Mouse (Mus musculus) kidney, postnatal 10 days (tissue): ENCODE data around the gene Klhl12.
"Not testable (repeated sequence)": the region's sequence is repeated elsewhere in the genome, so short reads cannot be mapped to it uniquely, and the experiment has no call there.

Source experiments
- DNase-seq: peaks from one replicate; pipeline ENCODE4 v3.0.0; 2021; ENCODE audit warnings: mixed read lengths

The Klhl12 gene

DNA sequence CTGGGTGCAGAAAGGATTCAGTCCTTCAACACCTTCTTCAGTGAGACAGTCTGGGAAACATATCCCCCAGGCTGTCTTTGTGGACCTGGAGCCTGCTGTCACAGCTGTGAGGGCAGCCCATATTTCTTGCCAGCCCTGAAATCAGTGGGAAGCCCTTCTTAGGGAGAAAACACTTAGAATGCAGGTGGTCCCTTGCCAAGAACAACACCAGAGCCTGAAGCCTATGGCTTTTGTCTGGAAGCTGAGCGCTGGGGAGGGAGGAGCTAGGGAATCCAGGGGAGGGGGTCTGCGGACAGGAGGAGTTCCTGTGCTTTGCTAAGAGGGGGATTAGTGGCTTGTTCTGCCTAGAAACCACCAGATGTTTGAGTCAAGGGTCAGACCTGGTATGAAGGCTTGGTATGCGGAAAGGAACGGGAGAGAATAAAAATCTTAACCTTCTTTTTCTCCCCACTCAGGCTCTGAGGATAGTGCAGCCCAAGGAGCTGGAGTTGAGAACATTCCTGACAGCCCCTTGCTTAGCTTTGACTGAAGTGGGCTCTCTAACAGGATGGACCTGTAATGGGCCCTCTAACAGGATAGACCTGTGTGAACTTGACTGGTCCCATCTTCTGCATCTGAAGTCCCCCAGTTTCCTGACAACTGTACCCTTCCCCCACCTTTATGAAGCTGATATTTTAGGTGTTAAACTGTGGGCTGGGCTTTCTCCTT lies 61.3 kb downstream of the Klhl12 start:
- DNase-seq, result peak; percentile 76

DNA sequence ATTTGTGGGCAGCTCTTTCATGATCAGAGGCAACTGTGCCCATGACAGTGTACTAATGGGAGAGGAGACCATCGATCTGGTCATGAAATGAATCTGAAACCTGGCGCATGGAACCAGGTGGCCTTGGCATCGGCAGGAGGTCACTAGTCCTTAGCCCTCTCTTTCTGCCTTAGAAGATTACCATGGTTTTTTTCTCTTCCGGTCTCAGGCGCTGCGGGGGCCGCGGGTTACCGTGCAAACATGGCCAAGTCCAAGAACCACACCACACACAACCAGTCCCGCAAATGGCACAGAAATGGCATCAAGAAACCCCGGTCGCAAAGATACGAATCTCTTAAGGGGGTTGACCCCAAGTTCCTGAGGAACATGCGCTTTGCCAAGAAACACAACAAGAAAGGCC lies 62.5 kb downstream of the Klhl12 start:
- DNase-seq, result not testable (repeated sequence)

DNA sequence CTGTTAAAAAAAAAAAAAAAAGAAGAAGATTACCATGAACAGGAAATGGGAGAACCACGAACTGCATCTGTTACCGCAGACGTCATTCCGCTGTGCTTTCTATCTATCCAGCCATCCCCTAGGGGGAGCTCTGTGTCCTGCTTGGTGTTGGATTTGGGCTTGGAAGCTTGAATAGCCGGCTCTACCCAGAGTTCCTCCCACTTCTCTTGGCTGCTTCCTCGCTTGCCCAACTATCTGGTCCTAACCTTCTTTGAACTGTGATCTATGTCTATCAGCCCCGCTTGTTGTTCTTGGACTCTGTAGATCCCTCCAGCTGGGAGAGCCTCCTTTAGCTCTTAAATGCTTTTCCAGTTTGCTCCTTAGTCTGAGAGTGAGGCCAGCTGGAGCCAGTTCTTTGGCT lies 63.3 kb downstream of the Klhl12 start:
- DNase-seq, result peak; percentile 93

DNA sequence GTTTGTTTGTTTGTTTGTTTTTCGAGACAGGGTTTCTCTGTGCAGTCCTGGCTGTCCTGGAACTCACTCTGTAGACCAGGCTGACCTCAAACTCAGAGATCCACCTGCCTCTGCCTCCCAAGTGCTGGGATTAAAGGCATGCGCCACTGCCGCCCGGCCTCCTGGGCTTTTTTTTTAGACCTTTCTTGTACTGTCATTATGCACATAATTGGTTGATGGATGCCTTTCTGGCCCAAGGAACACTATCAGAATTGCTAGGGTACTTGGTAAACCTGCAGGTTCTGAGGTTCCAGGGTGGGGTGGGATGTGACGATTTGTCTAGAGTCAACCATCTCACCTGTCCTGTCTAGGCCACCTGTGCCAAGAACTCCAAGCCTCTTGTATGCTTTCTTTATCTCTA lies 63.9 kb downstream of the Klhl12 start:
- not testable (repeated sequence) for DNase-seq

DNA sequence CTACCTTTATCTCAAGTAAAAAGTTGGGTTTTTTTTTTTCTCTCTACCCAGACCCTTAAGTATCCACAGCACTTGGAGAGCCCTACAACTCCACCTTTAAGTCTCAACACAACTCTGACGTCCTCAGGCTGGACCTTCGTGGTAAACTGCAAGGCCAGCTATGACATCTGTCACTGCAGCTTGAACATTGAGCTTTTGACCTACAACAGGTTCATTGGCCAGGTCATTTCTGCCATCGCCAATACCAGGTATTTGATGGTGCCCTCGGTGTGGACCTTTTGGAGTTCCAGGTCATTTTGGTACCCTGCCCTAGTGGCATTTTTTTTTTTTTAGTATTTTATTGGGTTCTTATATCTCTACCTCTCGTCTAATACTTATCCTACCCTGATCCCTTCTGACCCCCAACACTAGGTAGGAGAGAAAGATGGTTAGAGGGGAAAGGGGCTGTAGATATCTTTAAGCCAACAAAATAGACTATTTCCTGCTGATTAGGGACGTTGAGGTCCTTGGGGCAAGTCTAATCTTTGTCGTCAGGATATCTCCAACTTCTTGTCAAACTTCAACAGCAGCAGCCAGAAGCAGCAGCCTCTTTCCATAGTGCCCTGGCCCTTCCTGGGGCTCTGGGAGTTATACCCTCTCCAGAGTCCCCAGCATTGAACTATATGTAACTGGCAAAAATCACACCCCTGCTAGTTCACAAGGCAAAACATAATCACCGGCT lies 64.8 kb downstream of the Klhl12 start:
- no peak for DNase-seq

DNA sequence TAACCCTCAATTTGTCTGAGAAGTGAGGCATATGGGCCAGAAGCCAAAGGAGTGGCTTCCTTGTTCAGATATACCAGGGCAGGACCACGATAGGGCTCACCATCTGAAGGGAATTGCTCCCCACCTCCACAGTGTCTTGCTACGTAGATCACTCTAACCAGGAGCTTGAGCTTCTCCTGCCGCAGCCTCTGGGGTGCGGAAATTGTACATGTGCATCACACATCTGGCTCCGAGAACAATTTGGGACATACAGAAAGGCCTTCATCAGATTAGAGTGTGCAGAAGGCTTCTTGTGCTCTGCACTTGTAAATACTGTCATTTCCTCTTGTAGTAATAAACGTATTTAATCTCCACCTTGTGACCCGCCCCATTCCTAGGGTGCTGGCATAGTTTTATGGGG lies 65.8 kb downstream of the Klhl12 start:
- DNase-seq, result no peak

DNA sequence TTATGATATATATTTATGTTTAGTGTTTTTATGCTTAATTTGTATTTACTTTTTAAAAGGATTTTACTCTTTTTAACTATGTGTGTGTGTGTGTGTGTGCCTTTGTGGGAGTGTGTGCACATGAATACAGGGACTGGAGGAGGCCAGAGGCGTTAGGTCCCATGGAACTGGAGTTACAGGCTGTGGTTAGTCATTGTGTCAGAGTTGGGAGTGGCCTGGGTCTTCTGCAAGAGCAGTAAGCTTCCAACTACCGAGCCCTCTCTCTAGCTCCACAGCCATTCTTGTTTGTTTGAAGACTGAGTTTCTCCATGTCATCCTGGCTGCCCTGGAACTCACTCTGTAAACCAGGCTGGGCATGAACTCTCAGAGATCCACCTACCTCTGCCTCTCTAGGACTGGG lies 67.0 kb downstream of the Klhl12 start:
- DNase-seq, result no peak

DNA sequence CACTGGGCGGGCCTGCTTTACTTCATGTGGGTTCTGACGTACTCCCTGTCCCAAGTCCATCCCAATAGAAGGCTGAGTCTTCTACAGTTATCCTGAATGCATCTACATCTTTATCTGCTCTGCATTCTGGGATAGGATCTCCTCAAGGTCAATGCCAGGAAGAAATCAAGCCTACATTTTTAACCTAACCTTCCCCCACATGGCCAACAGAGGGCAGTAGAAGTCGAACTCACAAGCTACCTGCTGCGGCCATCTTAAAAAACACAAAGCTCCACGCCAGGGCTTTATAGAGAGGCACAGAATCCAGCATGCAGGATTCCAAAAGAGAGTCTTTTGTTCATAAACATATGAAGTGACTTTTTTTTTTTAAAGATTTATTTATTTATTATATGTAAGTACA lies 69.1 kb downstream of the Klhl12 start:
- no peak for DNase-seq

DNA sequence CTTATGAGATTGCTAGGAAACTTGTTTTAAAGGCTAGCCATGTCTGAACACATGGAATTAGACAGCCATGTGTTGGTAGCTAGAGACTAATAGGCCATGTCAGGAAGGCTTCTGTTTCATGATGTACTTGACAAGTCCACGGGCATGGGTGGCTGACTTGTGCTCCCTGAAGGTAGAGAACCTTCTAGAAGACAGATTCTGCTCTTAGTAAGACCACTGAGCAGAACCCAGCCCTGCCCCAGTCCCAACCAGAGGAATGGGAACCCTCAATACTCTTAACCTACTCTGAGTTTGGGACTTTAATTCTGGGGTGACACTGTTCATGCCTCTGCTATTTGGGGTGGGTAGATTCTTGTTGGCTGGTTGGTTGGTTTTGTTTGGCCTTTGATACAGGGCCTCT lies 69.7 kb downstream of the Klhl12 start:
- DNase-seq, result no peak

DNA sequence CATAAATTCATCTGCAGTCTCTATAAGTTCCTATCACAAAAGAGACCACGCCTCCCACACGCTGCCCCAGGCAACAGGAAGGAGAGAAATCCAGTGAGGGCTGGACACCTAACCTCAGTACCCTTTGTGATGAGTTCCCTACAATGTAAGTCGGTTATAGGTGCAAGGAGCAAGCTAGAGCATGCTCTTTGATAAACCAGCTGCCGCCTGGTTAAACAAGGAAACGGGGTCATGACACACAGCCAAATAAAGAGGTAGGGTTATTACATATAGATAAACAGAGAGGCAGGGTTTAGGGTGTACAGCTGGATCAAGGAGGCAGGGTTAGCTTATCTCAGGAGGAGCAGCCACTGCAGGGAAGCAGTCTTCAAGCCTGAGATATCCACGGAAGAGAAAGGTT lies 71.4 kb downstream of the Klhl12 start:
- DNase-seq, result no peak

DNA sequence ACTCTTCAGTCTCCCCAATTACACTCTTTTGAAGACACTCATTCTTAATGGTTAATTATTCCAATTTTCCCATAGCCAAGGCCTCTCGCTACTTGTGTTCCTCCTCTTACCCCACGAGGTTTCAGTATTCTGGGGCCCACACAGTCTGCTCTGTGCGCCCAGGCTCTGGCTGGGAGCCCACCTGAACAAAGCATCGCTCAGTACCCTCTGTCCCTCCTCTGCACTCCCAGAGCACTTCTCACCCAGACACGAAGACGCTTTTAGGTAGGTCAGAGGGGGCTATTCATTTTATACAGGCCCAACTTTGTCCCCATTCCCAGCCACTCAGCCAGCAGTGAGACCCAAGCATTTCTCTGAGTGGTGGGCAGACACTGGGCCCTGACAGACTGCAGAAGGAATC lies 75.3 kb downstream of the Klhl12 start:
- DNase-seq, result no peak

DNA sequence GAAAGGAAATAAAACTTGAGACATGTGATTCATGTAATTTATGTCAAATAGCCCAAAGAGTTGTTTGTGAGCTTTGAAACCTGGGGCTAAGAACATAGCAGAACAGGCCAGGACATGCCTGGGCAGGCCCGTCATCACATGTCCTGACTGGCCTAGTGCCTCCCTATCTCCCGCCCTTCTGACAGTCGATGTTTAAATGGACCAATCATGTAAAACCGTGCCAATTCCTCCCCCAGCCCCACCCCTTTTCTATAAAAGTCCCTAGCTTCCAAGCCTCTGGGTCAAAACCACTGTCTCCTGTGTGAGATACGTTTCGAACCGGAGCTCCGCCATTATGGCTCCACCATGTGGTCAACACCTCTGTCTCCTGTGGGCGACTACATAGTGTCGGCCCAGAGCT lies 78.4 kb downstream of the Klhl12 start:
- not testable (repeated sequence) for DNase-seq

DNA sequence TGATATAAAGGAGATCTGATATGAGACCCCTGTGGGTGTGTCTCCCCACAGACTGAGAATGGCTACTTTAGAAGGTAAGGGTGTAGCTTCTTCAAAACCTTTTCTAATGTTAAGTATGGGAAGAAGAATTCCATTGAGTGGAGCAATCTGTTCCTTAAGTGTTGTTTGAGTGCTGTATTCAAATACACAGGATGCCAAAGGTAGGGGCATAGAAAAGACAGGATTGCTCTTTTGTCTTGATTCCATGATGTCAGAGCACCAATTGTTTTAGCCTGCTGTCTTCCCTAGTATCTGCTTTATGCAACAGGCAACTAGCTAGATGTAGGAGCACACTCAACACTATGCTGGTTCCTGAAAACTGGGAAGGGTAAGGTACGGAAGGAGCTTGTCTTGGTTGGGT lies 79.7 kb downstream of the Klhl12 start:
- DNase-seq, result no peak

DNA sequence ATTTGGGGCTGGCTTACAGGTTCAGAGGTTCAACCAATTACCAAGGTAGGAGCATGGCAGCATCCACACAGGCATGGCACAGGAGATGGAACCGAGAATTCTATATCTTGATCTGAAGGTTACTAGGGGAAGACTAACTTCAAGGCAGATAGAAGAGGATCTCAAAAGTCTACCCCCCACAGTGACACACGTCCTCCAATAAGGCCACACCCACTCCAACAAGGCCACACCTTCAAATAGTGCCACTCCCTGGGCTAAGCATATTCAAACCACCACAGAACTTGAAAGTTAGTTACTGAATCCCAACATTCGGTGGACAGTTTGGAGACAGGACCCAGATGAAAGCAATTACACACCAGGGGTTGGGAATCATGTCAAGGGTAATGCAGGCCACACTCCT lies 80.2 kb downstream of the Klhl12 start:
- DNase-seq, result no peak

DNA sequence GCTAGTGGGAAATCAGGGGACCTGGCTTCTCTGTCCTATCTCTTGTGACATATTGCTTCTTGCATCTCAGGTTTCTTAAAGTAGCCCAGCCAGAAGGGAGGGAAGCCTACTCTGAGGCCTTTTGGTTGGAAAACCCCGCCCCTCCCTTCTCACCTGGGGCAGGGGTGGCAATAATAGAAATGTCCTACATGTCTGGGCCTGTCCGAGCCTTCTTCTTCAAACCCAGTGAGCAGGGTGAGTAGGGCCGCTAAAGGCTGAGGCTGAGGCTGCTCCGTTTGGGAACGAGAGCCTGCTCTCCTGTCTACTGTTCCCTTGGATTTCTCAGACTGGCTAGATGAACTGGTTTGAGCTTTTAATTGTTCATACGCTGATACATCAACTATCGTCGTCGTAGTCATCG lies 85.3 kb downstream of the Klhl12 start:
- DNase-seq, result no peak
